Comparison of ENCODE assay signal across 17 mouse cellular contexts in genomic region chr12:85602811-85603210, GRCm38 (mm10). TPM values are rescaled to one million over a fixed set of nuclear protein-coding genes. Genes with fewer than 3 reads are reported as not detected.
DNase-seq lines count a peak whose midpoint lies in the region; ATAC-seq and TF ChIP-seq lines count a peak whose summit lies in the region.
"Had no signal": no experiment of that assay in that cellular context is flagged by ENCODE, and none has a peak within 500 bp of the region (broad histone marks: within the 10 kb centered on the region; RNA-seq: fewer than 3 reads in every experiment).

No protein-coding gene starts in this region.

- no peaks in the 10 kb centered on the region for H3K9me3 ChIP-seq in kidney, embryonic 14.5 days (ENCODE audit: control insufficient read depth, low read length)
- H3K9me3 ChIP-seq in lung, embryonic 15.5 days, result no peaks in the 10 kb centered on the region
- H3K9me3 ChIP-seq: forebrain, embryonic 13.5 days; hindbrain, embryonic 15.5 days; limb, embryonic 12.5 days had no signal

- H3K79me2 ChIP-seq in myocyte (ENCODE audit: control insufficient read depth, insufficient read depth), result peaks cover 77% of the 10 kb centered on the region

- peak; percentile 33 for DNase-seq in kidney, postnatal 10 days
- no peak for DNase-seq in lung, postnatal 10 days
- no peak for DNase-seq in adrenal gland, postnatal 4 days (ENCODE audit: low spot score in 2 of 2)
- DNase-seq in adrenal gland, adult 2 months, result no peak
- DNase-seq: cerebellum, adult 11 months; heart, adult 18-20 months; heart, postnatal 14 days; kidney, postnatal 4 days; thymus, postnatal 14 days had no signal

- H3K4me1 ChIP-seq in kidney, embryonic 14.5 days (ENCODE audit: control insufficient read depth, insufficient read depth, low read length), result peaks cover 15% of the 10 kb centered on the region
- H3K4me1 ChIP-seq in lung, embryonic 15.5 days, result peaks cover 59% of the 10 kb centered on the region

- no peak overlapping the region for H3K4me3 ChIP-seq in kidney, embryonic 14.5 days (ENCODE audit: low read length)
- no peak overlapping the region for H3K4me3 ChIP-seq in lung, embryonic 15.5 days
- H3K4me3 ChIP-seq in myocyte, result peak overlapping the region; percentile 95
- H3K4me3 ChIP-seq: forebrain, embryonic 13.5 days; hindbrain, embryonic 15.5 days; limb, embryonic 12.5 days had no signal

- no peak overlapping the region for H3K4me2 ChIP-seq in kidney, embryonic 14.5 days (replicated peaks; ENCODE audit: low read depth, low read length)
- 0 out of 2 replicates have a peak overlapping the region, but pooled peaks have one; percentile 13 for H3K4me2 ChIP-seq in lung, embryonic 15.5 days
- H3K4me2 ChIP-seq in myocyte (ENCODE audit: low read depth), result peak overlapping the region; percentile 99
- H3K4me2 ChIP-seq: forebrain, embryonic 13.5 days; hindbrain, embryonic 15.5 days had no signal

- no peaks in the 10 kb centered on the region for H3K36me3 ChIP-seq in kidney, embryonic 14.5 days (ENCODE audit: control insufficient read depth, insufficient read depth, low read length)
- H3K36me3 ChIP-seq in lung, embryonic 15.5 days, result no peaks in the 10 kb centered on the region; the same call in none of the 2 replicates
- H3K36me3 ChIP-seq in myocyte (ENCODE audit: control insufficient read depth, insufficient read depth), result peaks cover 15% of the 10 kb centered on the region
- H3K36me3 ChIP-seq: hindbrain, embryonic 15.5 days; limb, embryonic 12.5 days had no signal

- 40% methylated on average over 12 of the region's 12 CpGs for WGBS in kidney, embryonic 14.5 days
- WGBS in lung, embryonic 15.5 days, result 71% methylated on average over 12 of the region's 12 CpGs

- no peak for ATAC-seq in kidney, embryonic 14.5 days (ENCODE audit: low FRiP score, low TSS enrichment)
- no peak for ATAC-seq in lung, embryonic 15.5 days (ENCODE audit: borderline replicate concordance, extremely low read depth, low FRiP score, low TSS enrichment)
- ATAC-seq in common myeloid progenitor, adult 5-6 weeks (replicated peaks; ENCODE audit: low read depth, poor library complexity, severe bottlenecking), result peak; percentile 48
- ATAC-seq: forebrain, embryonic 13.5 days; Patski had no signal

- H3ac ChIP-seq in myocyte (ENCODE audit: control insufficient read depth, insufficient read length), result no peak overlapping the region

- no peak for TF ChIP-seq POLR2A in myocyte (IDR thresholded peaks at IDR 0.05; ENCODE audit: insufficient read length, low read depth)

- H3K9ac ChIP-seq in kidney, embryonic 14.5 days (ENCODE audit: low read depth, low read length), result no peak overlapping the region
- H3K9ac ChIP-seq in lung, embryonic 15.5 days, result no peak overlapping the region
- H3K9ac ChIP-seq: forebrain, embryonic 13.5 days; hindbrain, embryonic 15.5 days; limb, embryonic 12.5 days had no signal

- H3K27ac ChIP-seq in kidney, embryonic 14.5 days (ENCODE audit: low read depth, low read length), result no peak overlapping the region
- no peak overlapping the region for H3K27ac ChIP-seq in lung, embryonic 15.5 days
- H3K27ac ChIP-seq: forebrain, embryonic 13.5 days; hindbrain, embryonic 15.5 days; limb, embryonic 12.5 days had no signal

- peaks cover 6% of the 10 kb centered on the region; the same call in 1 of the 2 replicates for H3K27me3 ChIP-seq in kidney, embryonic 14.5 days (ENCODE audit: control insufficient read depth, insufficient read depth, low read length)
- H3K27me3 ChIP-seq in lung, embryonic 15.5 days, result no peaks in the 10 kb centered on the region
- H3K27me3 ChIP-seq in myocyte (ENCODE audit: control insufficient read depth, insufficient read depth, insufficient read length), result no peaks in the 10 kb centered on the region
- H3K27me3 ChIP-seq: hindbrain, embryonic 15.5 days; Patski had no signal

TF ChIP-seq in myocyte, 11 proteins besides CTCF, POLR2A, EP300 and RAD21:
- no peak for TF ChIP-seq TCF3 (IDR thresholded peaks at IDR 0.05; ENCODE audit: insufficient read length, low read depth)
- TF ChIP-seq USF1 (IDR thresholded peaks at IDR 0.05; ENCODE audit: low read depth), result no peak
- TF ChIP-seq MAX (IDR thresholded peaks at IDR 0.05; ENCODE audit: low read depth), result no peak
- no peak for TF ChIP-seq TCF12 (IDR thresholded peaks at IDR 0.05; ENCODE audit: insufficient read depth, poor library complexity, severe bottlenecking)
- no peak for TF ChIP-seq SRF (IDR thresholded peaks at IDR 0.05; ENCODE audit: control insufficient read depth, insufficient read length, low read depth)
- TF ChIP-seq MYOD1 (IDR thresholded peaks at IDR 0.05; ENCODE audit: control insufficient read depth in 1 of 3, insufficient read length in 2 of 3, low read depth in 2 of 3), result no peak
- TF ChIP-seq POLR2AphosphoS2 (IDR thresholded peaks at IDR 0.05; ENCODE audit: insufficient read length, low read depth), result no peak
TF ChIP-seq in myocyte: peak in this region for 0.

RNA-seq across cellular contexts. Expression of gene Jdp2, which starts 4.0 kb away (rescaled TPM):
- polyA plus RNA-seq in kidney, embryonic 14.5 days (2014; fragmentation: Nextera tagmentation; extraction: Ambion mirVana), result 0.49 and 0.66 TPM in 2 replicates
- 0.89 and 1.6 TPM in 2 replicates for polyA plus RNA-seq in lung, embryonic 15.5 days (2015; fragmentation: Nextera tagmentation; extraction: Ambion mirVana)
- 16.7 and 20.9 TPM in 2 replicates for total RNA-seq in common myeloid progenitor, adult 5-6 weeks (2017)
- 72.9 TPM for polyA plus RNA-seq in myocyte (2012; fragmentation: generic; extraction: Trizol)
- 10 to 100 TPM; 22.6 to 23.0 TPM for total RNA-seq in adrenal gland, postnatal 4 days (2021)
- 10 to 100 TPM; 17.6 to 22.1 TPM for total RNA-seq in adrenal gland, adult 2 months (2021)
- polyA plus RNA-seq in adrenal gland, adult 2 months (2012; rRNA removed), result 16.3 and 16.9 TPM in 2 replicates
- polyA plus RNA-seq: forebrain, embryonic 13.5 days had no signal
